Mouse (Mus musculus) cerebellum, adult 2 months (tissue): ENCODE measurements at regions not wholly inside any gene's neighbourhood (a gene's known extent, or its start where the extent isn't known, plus 50 kb on each side); places are given as distances from the start of the nearest gene placed in this dataset.

Experiments used
- DNase-seq, 2 experiments: peaks; one replicate each; pipeline ENCODE4 v3.0.0; 2021
- H3K27ac ChIP-seq: fragments of 200-500 bp; 2 replicates; pipeline ENCODE4 v1.5.1; 2012; ENCODE audit warnings: low read length, control low read depth, inconsistent platforms; ENCODE audit not compliant: insufficient read depth
- H3K27me3 ChIP-seq: fragments of 200-500 bp; 2 replicates; pipeline ENCODE4 v1.6.1; 2012; ENCODE audit warnings: inconsistent platforms, mild to moderate bottlenecking, low read length, moderate library complexity; ENCODE audit not compliant: control insufficient read depth, insufficient read depth
- H3K4me1 ChIP-seq: fragments of 200-500 bp; 2 replicates; pipeline ENCODE4 v1.6.1; 2011; ENCODE audit warnings: low read length; ENCODE audit not compliant: control insufficient read depth, insufficient read depth
- H3K4me3 ChIP-seq: fragments of 200-500 bp; replicated peaks from 2 replicates; pipeline ENCODE3; 2011; ENCODE audit warnings: mild to moderate bottlenecking, low read depth, low read length, control low read depth; ENCODE audit not compliant: insufficient read depth
- CTCF ChIP-seq: fragments of 200-500 bp; IDR thresholded peaks from 2 replicates; pipeline ENCODE4 v1.5.1; 2011; ENCODE audit warnings: low read depth, mild to moderate bottlenecking, control low read depth, low read length, moderate library complexity, borderline replicate concordance; ENCODE audit not compliant: insufficient read depth
- POLR2A ChIP-seq: fragments of 200-500 bp; IDR thresholded peaks from 2 replicates; pipeline ENCODE4 v1.6.1; 2011; ENCODE audit warnings: low read length, control low read depth, borderline replicate concordance; ENCODE audit not compliant: insufficient read depth
- WGBS: fragments of 180-500 bp; shearing (Covaris S2); methylation state at CpG from one replicate; pipeline ENCODE4 v1.1.7; 2018; 5-methylcytosine and 5-hydroxymethylcytosine counted together

DNA sequence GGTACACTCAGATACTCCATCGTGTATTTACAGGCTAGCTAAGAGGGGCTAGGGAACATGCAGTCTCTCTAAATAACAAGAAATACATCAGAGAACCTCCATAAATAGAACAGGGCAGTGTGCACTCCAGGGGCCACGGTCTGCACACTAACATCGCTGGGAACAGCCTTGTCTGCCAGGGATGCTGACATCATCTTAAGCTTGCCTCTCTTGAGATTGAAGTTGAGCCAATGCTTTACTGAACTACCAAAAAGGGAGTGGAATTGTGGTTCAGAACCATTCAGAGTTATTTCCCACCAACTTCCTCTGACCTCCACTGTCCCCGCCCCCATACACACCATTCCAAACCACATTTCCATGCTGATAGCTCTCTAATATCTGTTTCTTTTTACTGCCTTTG lies 75.7 kb downstream of the Npy1r start:
- no peak overlapping the region for H3K4me3 ChIP-seq
- no peaks in the 10 kb centered on the region for H3K4me1 ChIP-seq
- H3K27me3 ChIP-seq, result no peaks in the 10 kb centered on the region
- WGBS, result 58% methylated on average over 4 of the region's 4 CpGs
- TF ChIP-seq POLR2A, result no peak
- TF ChIP-seq CTCF, result no peak
- DNase-seq, result no peak
- no peak overlapping the region for H3K27ac ChIP-seq

GRCm38 (mm10) chr8:66777115-66777877 lies 80.3 kb downstream of the Npy1r start:
- WGBS, result 8% methylated on average over 14 of the region's 14 CpGs
- Histone ChIP-seq H3K27me3 (no peaks in the 10 kb centered on the region), H3K4me3 (no peak overlapping the region), H3K4me1 (no peaks in the 10 kb centered on the region), H3K27ac (no peak overlapping the region)
- DNase-seq, result no peak
- TF ChIP-seq POLR2A, result no peak
- TF ChIP-seq CTCF, result no peak

DNA sequence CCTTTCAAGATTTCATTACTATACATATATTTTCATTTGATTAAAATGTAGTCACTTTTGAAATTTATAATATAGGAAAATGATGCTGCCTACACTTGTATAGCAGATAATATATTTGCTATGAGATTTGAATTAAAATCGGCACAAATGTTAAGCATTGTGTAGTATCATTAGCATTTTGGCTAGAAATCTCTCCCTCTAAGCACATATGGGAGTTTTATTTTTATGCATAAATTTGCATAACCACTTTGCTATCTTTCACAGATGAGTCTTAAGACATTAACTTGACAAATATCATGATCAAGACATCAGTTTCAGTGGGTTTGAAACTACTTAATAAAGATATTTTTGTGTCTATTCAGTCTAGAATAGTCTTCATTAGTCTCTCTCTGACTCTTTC lies 80.4 kb upstream of the Naf1 start:
- H3K27ac ChIP-seq, result no peak overlapping the region
- WGBS, result 71% methylated on average over 1 of the region's 1 CpGs
- TF ChIP-seq POLR2A, result no peak
- no peak for TF ChIP-seq CTCF
- DNase-seq, result no peak
- no peaks in the 10 kb centered on the region for H3K27me3 ChIP-seq
- no peak overlapping the region for H3K4me3 ChIP-seq
- H3K4me1 ChIP-seq, result no peaks in the 10 kb centered on the region

GRCm38 (mm10) chr8:66782656-66783055 lies 77.4 kb upstream of the Naf1 start:
- H3K27me3 ChIP-seq, result no peaks in the 10 kb centered on the region
- H3K27ac ChIP-seq, result no peak overlapping the region
- DNase-seq, result no peak
- 85% methylated on average over 2 of the region's 2 CpGs for WGBS
- TF ChIP-seq CTCF (no peak), POLR2A (no peak)
- H3K4me1 ChIP-seq, result no peaks in the 10 kb centered on the region
- no peak overlapping the region for H3K4me3 ChIP-seq

DNA sequence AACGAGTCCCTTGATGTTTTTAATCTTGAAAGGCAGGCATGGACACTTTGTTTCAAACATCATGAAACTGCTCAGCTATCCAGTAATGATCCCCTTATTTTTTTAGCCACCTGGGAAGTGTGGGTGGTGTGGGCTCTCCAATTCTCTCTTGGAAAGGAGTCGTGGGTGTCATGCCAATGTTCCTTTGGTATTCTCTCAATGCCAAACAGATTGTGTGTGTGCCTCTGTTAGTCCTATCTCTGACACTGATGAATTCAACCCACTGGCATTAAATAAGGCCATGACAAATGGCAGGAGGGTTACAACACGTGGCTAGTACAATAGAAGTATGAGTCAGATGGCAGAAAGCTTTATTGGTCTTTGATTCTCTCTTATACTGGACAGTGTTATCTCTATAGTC lies 74.0 kb upstream of the Naf1 start:
- no peak for DNase-seq
- 23% methylated on average over 3 of the region's 3 CpGs for WGBS
- TF ChIP-seq CTCF (no peak), POLR2A (no peak)
- no peak overlapping the region for H3K27ac ChIP-seq
- no peaks in the 10 kb centered on the region for H3K4me1 ChIP-seq
- H3K4me3 ChIP-seq, result no peak overlapping the region
- H3K27me3 ChIP-seq, result no peaks in the 10 kb centered on the region
